Mouse (Mus musculus) heart, embryonic 14.5 days (tissue): Measurements from ENCODE around the gene Zkscan1. TPM values are rescaled to one million over a fixed set of nuclear protein-coding genes. Genes with fewer than 3 reads are reported as not detected.
A peak's percentile ranks its signal among the peaks of the same experiment; 100 is the strongest.
"Not testable (repeated sequence)": the region's sequence is repeated elsewhere in the genome, so short reads cannot be mapped to it uniquely, and the experiment has no call there.

ENCODE experiments used
- ATAC-seq: fragments of 200-750 bp; cut with Nextera tagmentation; 2 replicates; pipeline ENCODE4 v1.8.0; 2017; ENCODE audit warnings: low read depth, moderate TSS enrichment; ENCODE audit not compliant: insufficient number of reproducible peaks, insufficient read depth, low FRiP score
- H3K27ac ChIP-seq, 2 experiments: fragments of 200-500 bp in 1 of 2; fragments of 300-500 bp in 1 of 2; sonication (generic) in 1 of 2; replicated peaks in 1 of 2; 2 replicates each; pipeline ENCODE4 v1.5.1; 2012 to 2014; ENCODE audit warnings: low read depth in 2 of 2, low read length in 2 of 2, control low read depth in 1 of 2, mild to moderate bottlenecking in 1 of 2, mixed read lengths in 1 of 2; ENCODE audit not compliant: control insufficient read depth in 1 of 2, insufficient read depth in 1 of 2
- H3K27me3 ChIP-seq: fragments of 300-500 bp; sonication (generic); 2 replicates; pipeline ENCODE4 v1.6.1; 2014; ENCODE audit warnings: mild to moderate bottlenecking, low read length, control low read depth; ENCODE audit not compliant: control insufficient read depth, insufficient read depth
- H3K36me3 ChIP-seq: fragments of 300-500 bp; sonication (generic); 2 replicates; pipeline ENCODE4 v1.6.1; 2014; ENCODE audit warnings: mild to moderate bottlenecking, control low read depth, low read length, mixed read lengths; ENCODE audit not compliant: control insufficient read depth, insufficient read depth
- H3K4me1 ChIP-seq, 2 experiments: fragments of 200-500 bp in 1 of 2; fragments of 300-500 bp in 1 of 2; sonication (generic) in 1 of 2; 2 replicates each; pipeline ENCODE4 v1.6.1; 2012 to 2014; ENCODE audit warnings: low read length in 2 of 2, control low read depth in 1 of 2, mixed read lengths in 1 of 2; ENCODE audit not compliant: control insufficient read depth in 2 of 2, insufficient read depth in 2 of 2
- H3K4me2 ChIP-seq: fragments of 300-500 bp; sonication (generic); 2 replicates; pipeline ENCODE4 v1.6.1; 2014; ENCODE audit warnings: mild to moderate bottlenecking, low read length
- H3K4me3 ChIP-seq, 2 experiments: fragments of 200-500 bp in 1 of 2; fragments of 300-500 bp in 1 of 2; sonication (generic) in 1 of 2; 2 replicates each; pipeline ENCODE4 v1.5.1; 2012 to 2014; ENCODE audit warnings: low read length in 2 of 2, mild to moderate bottlenecking in 2 of 2, control low read depth in 1 of 2, low read depth in 1 of 2, moderate library complexity in 1 of 2; ENCODE audit not compliant: control insufficient read depth in 1 of 2, insufficient read depth in 1 of 2
- H3K9ac ChIP-seq: fragments of 300-500 bp; sonication (generic); 2 replicates; pipeline ENCODE4 v1.6.1; 2014; ENCODE audit warnings: mild to moderate bottlenecking, low read length
- H3K9me3 ChIP-seq: fragments of 300-500 bp; sonication (generic); 2 replicates; pipeline ENCODE4 v1.6.1; 2016; ENCODE audit warnings: low read length, control low read depth; ENCODE audit not compliant: control insufficient read depth
- WGBS: fragments of 180-500 bp; shearing (Covaris S2); extraction: QIAGEN DNeasy Blood & Tissue Kit; methylation state at CpG from one replicate; pipeline ENCODE4 v1.1.7; 2014; 5-methylcytosine and 5-hydroxymethylcytosine counted together
- polyA plus RNA-seq: library from polyadenylated mRNA; unstranded; fragments of >200 nt; fragmentation: Nextera tagmentation; extraction: Ambion mirVana; gene quantifications from 2 replicates; pipeline ENCODE4 v1.2.1, GENCODE M21; 2014

Zkscan1 gene
- polyA plus RNA-seq, result 13.3 and 13.8 TPM in 2 replicates

DNA sequence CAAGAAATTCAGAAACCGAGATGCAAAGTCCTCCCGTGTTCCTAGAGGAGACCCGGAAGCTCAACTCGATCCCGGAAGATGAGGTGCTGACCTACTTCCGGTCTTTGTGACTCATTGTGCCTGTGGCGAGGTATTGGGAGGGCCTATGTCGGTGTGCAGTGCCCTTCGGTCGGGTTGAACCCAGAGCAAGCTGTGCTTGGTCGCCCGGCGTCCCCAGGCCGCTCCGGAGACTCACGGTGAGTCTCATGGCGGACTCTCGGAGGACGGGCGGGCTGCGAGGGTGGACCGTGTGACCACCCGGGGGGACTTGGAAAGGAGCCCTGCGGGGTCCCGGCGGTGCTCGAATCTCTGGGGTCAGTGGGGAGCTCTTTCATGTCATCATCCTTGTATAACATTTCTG lies at the start of gene Zkscan1:
Zkscan1 (plus strand) TSS at position 89 of the 400 bp plus-strand sequence.
- H3K27ac ChIP-seq, result peak within 1 kb of the TSS; percentile 67 to 81
- peak within 1 kb of the TSS; percentile 92 for H3K4me2 ChIP-seq
- H3K27me3 ChIP-seq, result no peaks in the 10 kb centered on the region
- H3K4me3 ChIP-seq, result peak within 1 kb of the TSS; percentile 70 to 87
- peak; percentile 85 for ATAC-seq
- H3K9me3 ChIP-seq, result no peaks in the 10 kb centered on the region
- peaks cover 22% of the 10 kb centered on the region for H3K36me3 ChIP-seq
- peak within 1 kb of the TSS; percentile 98 for H3K9ac ChIP-seq
- H3K4me1 ChIP-seq, result peaks cover 0 to 14% of the 10 kb centered on the region in 2 experiments; a peak in 2 of 4 replicates
- WGBS, result under 1% methylated on average over 27 of the region's 27 CpGs

DNA sequence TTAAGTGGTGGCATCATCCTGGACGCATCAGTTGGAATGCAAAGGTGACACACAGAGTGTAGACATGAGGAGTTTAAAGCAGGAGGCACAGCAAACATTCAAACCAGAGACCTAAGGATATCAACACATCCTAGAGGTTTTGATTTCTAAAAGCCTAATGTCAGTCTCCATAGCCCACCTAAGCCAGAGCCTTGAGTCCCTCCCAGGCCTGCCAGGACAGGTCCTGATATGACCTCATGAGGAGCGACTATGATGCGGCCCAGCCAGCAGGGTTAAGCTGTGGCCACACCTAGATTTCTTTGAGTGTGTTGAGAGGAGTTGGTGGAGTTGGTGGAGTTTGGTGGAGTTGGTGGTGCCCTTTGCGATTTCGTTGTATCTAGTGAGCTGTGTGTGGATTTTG lies 32.0 kb upstream of the Zkscan1 start, which contains the start of gene Smok3c:
Smok3c (plus strand) TSS at position 301 of the 400 bp plus-strand sequence.
- not testable (repeated sequence) for H3K27me3 ChIP-seq, H3K9me3 ChIP-seq, H3K36me3 ChIP-seq, ATAC-seq, H3K9ac ChIP-seq, H3K4me1 ChIP-seq, H3K4me2 ChIP-seq, H3K27ac ChIP-seq, H3K4me3 ChIP-seq
- WGBS, result no CpG with 5 or more reads among the region's 5 CpGs

- 76% methylated on average over 4 of the region's 4 CpGs for WGBS
- no peaks in the 10 kb centered on the region for H3K9me3 ChIP-seq
- no peak overlapping the region for H3K27ac ChIP-seq
- H3K36me3 ChIP-seq, result no peaks in the 10 kb centered on the region
- ATAC-seq, result no peak
- no peaks in the 10 kb centered on the region for H3K4me1 ChIP-seq
- H3K4me3 ChIP-seq, result no peak overlapping the region
- H3K9ac ChIP-seq, result no peak overlapping the region
- no peaks in the 10 kb centered on the region for H3K27me3 ChIP-seq
- no peak overlapping the region for H3K4me2 ChIP-seq
These were observed 11.1 kb upstream of the Zkscan1 start for GRCm38 (mm10) chr5:138073803-138074202.

DNA sequence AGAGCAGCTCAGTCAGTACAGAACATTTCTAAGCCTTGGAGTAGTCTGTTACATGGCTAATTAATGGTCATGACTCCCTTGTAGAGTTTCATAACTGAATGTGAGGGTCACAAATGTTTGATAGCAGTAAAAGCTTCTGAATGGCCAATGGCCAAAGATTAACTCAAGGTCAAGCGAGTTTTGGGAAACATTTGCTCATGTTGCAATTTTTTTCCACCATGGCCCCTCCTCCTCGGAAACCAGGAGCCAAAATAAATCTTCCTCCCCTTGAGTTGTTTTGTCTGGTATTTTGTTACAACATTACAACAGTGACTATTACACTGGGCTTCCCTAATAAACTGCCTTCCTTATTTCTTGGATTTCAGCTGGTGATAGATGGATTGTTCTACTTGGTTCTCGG lies 9.2 kb upstream of the Zkscan1 start:
- no peak overlapping the region for H3K4me3 ChIP-seq
- ATAC-seq, result no peak
- no peak overlapping the region for H3K27ac ChIP-seq
- no peaks in the 10 kb centered on the region for H3K4me1 ChIP-seq
- WGBS, result 68% methylated on average over 3 of the region's 3 CpGs
- no peak overlapping the region for H3K9ac ChIP-seq
- no peaks in the 10 kb centered on the region for H3K9me3 ChIP-seq
- no peak overlapping the region for H3K4me2 ChIP-seq
- no peaks in the 10 kb centered on the region for H3K27me3 ChIP-seq
- no peaks in the 10 kb centered on the region for H3K36me3 ChIP-seq

- Histone ChIP-seq H3K36me3 (no peaks in the 10 kb centered on the region), H3K4me2 (no peak overlapping the region), H3K9me3 (no peaks in the 10 kb centered on the region), H3K9ac (no peak overlapping the region), H3K27ac (no peak overlapping the region), H3K4me1 (no peaks in the 10 kb centered on the region), H3K4me3 (no peak overlapping the region), H3K27me3 (no peaks in the 10 kb centered on the region)
- ATAC-seq, result no peak
- WGBS, result 43% methylated on average over 2 of the region's 2 CpGs
These were observed 8.7 kb upstream of the Zkscan1 start for GRCm38 (mm10) chr5:138076148-138076547.

- Histone ChIP-seq H3K36me3 (no peaks in the 10 kb centered on the region), H3K4me1 (peaks cover 0 to 3% of the 10 kb centered on the region in 2 experiments; a peak in 1 of 4 replicates), H3K4me3 (no peak overlapping the region), H3K27ac (no peak overlapping the region), H3K9ac (no peak overlapping the region), H3K27me3 (no peaks in the 10 kb centered on the region), H3K9me3 (no peaks in the 10 kb centered on the region), H3K4me2 (no peak overlapping the region)
- ATAC-seq, result no peak
- WGBS, result 84% methylated on average over 5 of the region's 5 CpGs
These were observed 4.4 kb upstream of the Zkscan1 start for GRCm38 (mm10) chr5:138080456-138080855.

GRCm38 (mm10) chr5:138081446-138081845 lies 3.4 kb upstream of the Zkscan1 start:
- WGBS, result 79% methylated on average over 9 of the region's 9 CpGs
- H3K27ac ChIP-seq, result no peak overlapping the region
- no peak overlapping the region for H3K9ac ChIP-seq

GRCm38 (mm10) chr5:138083318-138083900 lies 1.5 kb upstream of the Zkscan1 start:
- Histone ChIP-seq H3K9me3 (no peaks in the 10 kb centered on the region), H3K9ac (no peak overlapping the region), H3K4me2 (no peak overlapping the region), H3K27ac (no peak overlapping the region), H3K4me1 (peaks cover 0 to 14% of the 10 kb centered on the region in 2 experiments; a peak in 2 of 4 replicates), H3K36me3 (peaks cover 14% of the 10 kb centered on the region), H3K27me3 (no peaks in the 10 kb centered on the region), H3K4me3 (no peak overlapping the region)
- ATAC-seq, result no peak
- 62% methylated on average over 2 of the region's 2 CpGs for WGBS

More at GRCm38 (mm10) chr5:138081446-138081845, 3.4 kb upstream of the Zkscan1 start:
- Histone ChIP-seq H3K36me3 (no peaks in the 10 kb centered on the region), H3K4me2 (no peak overlapping the region), H3K9me3 (no peaks in the 10 kb centered on the region), H3K4me3 (no peak overlapping the region), H3K27me3 (no peaks in the 10 kb centered on the region), H3K4me1 (peaks cover 0 to 10% of the 10 kb centered on the region in 2 experiments; a peak in 2 of 4 replicates)
- ATAC-seq, result no peak
